Mouse (Mus musculus): ENCODE measurements around the gene Ttll1.

- no peak for TF ChIP-seq CTCF (IDR thresholded peaks at IDR 0.05; ENCODE audit: insufficient read depth, low read depth, low read length)
- TF ChIP-seq POLR2A (IDR thresholded peaks at IDR 0.05; ENCODE audit: insufficient read depth, low read depth, low read length), result no peak
These were observed 76.0 kb downstream of the Ttll1 start for GRCm38 (mm10) chr15:83434692-83435091.

Measured in olfactory bulb, adult 2 months (tissue).